Mouse (Mus musculus): Measurements from ENCODE around the gene Gm48552.

- TF ChIP-seq E2F4 (IDR thresholded peaks at IDR 0.05; ENCODE audit: insufficient read depth), result no peak
- peak; percentile 20 for TF ChIP-seq POLR2A (IDR thresholded peaks at IDR 0.05; ENCODE audit: insufficient read length, low read depth)
- no peak for TF ChIP-seq MYOG (IDR thresholded peaks at IDR 0.05; ENCODE audit: control insufficient read depth in 1 of 3, insufficient read depth in 1 of 3, insufficient read length in 2 of 3, low read depth in 2 of 3)
Observed at GRCm38 (mm10) chr10:81363436-81364346, 25.1 kb upstream of the Gm48552 start.

Data from myocyte (in vitro differentiated cells).